Mouse (Mus musculus): Measurements from ENCODE around the gene Radil.

The Radil gene

GRCm38 (mm10) chr5:142550706-142551652 is at the start of gene Radil:
Gene Radil, minus strand, starts transcription at chr5:142551098.
- peak; percentile 96 for DNase-seq

GRCm38 (mm10) chr5:142597648-142598390 is 46.9 kb upstream of the Radil start:
- DNase-seq = no peak

GRCm38 (mm10) chr5:142596723-142597122 is 45.8 kb upstream of the Radil start:
- DNase-seq = no peak

DNA sequence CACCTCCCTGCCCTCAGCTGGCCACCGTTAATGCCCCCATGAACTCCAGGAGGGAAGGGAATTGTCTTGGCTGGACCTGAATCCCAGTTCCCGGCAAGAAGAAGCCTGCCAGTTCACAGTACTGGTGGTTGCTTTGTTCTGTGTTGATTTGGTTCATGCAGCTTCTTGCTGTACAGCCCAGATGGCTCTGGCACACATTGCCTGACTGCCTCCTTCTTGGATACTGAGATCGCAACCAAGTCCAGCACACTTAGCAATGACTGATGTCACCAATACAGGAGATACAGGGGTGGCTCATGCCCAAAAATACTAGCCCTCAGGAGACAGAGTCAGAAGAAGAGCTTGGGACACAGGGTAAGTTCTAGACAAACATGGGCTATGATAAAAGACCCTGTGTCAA is 44.8 kb upstream of the Radil start:
- DNase-seq = no peak

GRCm38 (mm10) chr5:142590953-142591616 is 40.2 kb upstream of the Radil start:
- DNase-seq = no peak

- DNase-seq = no peak
Observed at GRCm38 (mm10) chr5:142583616-142584126, 32.8 kb upstream of the Radil start.

- DNase-seq = peak; percentile 53
Observed at GRCm38 (mm10) chr5:142581517-142581916, 30.6 kb upstream of the Radil start.

DNA sequence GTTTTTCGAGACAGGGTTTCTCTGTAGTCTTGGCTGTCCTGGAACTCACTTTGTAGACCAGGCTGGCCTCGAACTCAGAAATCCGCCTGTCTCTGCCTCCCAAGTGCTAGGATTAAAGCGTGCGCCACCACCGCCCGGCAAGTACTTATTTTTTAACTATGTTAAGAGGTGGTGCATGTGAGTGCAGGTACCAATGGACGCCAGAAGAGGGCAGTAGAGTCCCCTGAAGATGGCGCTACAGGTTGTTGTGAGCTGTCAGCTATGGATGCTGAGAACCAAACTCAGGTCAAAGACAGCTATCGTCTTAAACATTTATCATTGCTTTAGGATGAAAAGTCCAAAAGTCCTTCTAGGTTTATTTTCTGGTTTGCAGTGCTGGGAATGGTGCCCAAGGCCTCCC is 27.3 kb upstream of the Radil start:
- DNase-seq = no peak

DNA sequence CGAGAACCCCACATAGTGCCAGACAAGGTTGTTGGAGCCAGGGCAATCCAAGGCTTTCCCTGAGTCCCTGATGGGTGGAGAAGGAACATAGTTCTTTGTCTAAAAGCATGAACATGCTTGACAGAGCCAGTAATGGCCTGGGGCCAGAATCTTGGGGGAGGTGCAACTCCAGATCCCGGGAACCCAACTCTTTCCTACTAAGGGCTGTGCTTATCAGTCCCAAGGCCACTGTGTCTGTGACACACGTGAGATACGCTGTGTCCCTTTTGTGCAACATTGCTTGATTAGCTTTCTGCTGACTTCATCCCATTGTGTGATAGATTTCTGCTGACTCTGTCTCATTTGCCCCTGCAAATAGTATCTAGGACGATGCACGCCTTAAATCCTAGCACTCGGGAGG is 25.9 kb upstream of the Radil start:
- DNase-seq = no peak

- no peak for DNase-seq
Observed at GRCm38 (mm10) chr5:142574323-142575057, 23.6 kb upstream of the Radil start.

GRCm38 (mm10) chr5:142564606-142565005 is 13.7 kb upstream of the Radil start:
- DNase-seq = no peak

- DNase-seq = no peak
Observed at GRCm38 (mm10) chr5:142560261-142560660, 9.4 kb upstream of the Radil start.

- DNase-seq = peak; percentile 71
Observed at GRCm38 (mm10) chr5:142557397-142558067, 6.6 kb upstream of the Radil start.

DNA sequence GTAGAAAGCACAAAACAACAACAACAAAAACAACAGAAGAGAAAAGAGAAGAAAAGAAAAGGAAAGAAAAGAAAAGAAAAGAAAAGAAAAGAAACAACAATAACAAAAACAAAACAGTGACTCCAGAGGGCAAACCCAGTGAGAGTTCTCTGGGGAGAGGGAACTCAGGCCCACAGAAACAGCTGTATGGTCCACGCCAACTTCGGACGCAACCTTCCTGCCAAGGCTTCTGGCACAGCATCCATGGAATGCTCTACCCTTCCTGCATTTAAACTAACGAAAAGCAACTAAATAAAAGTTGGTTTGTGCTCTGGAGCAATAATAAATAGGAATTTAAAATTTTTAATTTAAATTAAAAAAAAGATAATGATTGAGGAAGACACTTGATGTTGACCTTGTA is 5.8 kb upstream of the Radil start:
- DNase-seq = no peak

DNA sequence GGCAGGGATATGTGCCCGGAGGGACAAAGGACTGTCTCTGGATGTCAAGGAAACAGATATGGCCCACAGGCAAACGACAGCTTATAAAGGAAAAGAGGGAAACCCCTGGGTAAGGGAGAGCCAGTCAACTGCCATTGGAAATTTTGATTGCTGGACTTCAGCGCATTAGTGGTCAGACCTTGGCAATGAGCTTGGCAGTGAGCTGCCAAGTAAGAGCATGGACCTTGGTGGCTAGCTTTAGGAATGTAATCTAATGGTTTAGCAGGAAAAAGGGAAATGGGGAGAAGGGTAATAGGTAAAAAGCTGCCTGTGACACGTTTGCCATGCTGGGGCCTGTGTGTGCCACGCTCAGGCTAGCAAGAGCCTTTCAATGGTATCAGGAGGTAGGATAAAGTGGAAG is 5.0 kb upstream of the Radil start:
- DNase-seq = no peak

DNA sequence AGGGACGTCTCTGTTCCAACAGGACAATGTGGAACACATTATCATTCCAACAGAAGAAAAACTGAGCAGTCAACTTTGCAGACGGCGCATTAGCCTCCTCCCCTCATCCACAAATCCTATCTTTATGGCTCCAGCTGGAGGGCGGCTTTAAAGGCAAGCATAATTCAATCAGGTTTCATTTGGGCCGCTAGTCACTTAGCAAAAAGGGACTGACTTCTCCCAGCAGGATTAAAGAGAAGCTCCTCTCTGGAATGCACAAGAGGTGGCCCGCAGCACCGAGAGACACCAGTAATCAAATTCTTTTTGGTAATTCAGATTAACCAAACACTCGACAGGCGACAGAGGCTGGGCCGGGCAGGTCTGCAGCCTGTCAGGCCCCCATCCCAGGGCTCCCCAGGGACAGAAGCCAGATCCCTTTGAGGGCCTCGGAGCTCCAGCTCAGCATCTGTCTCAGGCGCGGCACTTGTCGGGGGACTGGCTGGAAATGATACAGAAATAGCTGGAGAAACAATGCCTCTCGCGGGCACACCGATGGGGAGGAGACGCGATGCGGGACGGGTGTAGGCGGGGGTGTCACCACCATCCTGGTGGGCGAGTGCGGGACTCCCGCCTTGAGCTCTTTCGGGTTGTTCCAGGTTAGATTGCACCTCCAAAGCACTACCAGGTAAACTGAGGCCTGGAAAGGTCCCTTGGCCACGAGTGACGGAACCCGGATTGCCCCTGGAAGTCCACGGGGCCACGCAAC is 765 bp downstream of the Radil start:
- peak; percentile 17 for DNase-seq

DNA sequence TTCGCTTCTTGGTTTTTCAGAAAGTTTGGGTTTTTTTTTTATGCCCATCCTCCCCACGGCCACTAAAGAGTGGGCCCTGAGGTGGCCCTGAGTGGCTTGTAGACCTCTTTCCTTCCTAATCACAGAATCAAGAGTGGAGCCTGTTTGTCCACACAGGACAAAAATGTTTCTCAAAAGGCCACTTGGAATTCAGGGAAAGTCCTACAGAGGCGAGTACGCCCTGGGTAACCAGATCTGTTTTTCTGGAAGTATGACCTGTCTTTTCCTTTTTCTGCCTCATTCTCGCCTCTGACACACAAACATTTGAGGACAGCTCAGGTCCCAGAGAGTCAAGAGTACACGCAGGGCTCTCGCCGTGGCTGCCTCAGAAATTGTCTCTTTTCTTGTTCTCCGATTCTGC is 1.5 kb downstream of the Radil start:
- no peak for DNase-seq

DNA sequence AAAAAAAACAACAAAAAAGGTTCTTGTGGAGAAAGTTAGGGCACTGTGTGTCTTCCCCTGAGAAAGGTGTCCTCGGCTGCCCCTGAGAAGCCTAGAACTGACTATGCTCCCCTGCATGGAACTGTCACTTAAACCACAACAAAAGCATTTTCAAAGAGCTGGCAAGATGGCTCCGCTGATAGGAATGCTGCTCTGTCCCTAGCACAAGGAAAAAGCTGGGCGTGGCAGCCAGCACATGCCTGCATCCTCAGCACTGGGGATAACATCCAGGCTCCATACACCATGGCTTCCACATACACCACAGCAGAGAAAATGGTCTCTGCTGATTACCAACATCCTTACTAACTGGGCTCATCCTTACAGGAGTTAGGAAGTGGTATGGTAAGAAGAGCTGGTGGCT is 3.8 kb downstream of the Radil start:
- no peak for DNase-seq

- no peak for DNase-seq
Observed at GRCm38 (mm10) chr5:142546344-142546743, 4.6 kb downstream of the Radil start.

- DNase-seq = peak; percentile 14
Observed at GRCm38 (mm10) chr5:142545014-142545795, 5.7 kb downstream of the Radil start.

Data from lung, postnatal 14 days (tissue).